Mouse (Mus musculus) forebrain, embryonic 15.5 days (tissue): ENCODE measurements around the gene Hacd4. TPM values are rescaled to one million over a fixed set of nuclear protein-coding genes. Genes with fewer than 3 reads are reported as not detected.
"Not testable (repeated sequence)": the region's sequence is repeated elsewhere in the genome, so short reads cannot be mapped to it uniquely, and the experiment has no call there.

ENCODE experiments used
- ATAC-seq: fragments of 200-750 bp; cut with Nextera tagmentation; replicated peaks from 2 replicates; pipeline ENCODE4 v1.8.0; 2017; ENCODE audit warnings: mild to moderate bottlenecking, moderate TSS enrichment, moderate library complexity
- H3K27ac ChIP-seq: fragments of 300-500 bp; sonication (generic); replicated peaks from 2 replicates; pipeline ENCODE4 v1.5.1; 2015; ENCODE audit warnings: mild to moderate bottlenecking, inconsistent platforms
- H3K27me3 ChIP-seq: fragments of 300-500 bp; sonication (generic); 2 replicates; pipeline ENCODE4 v1.6.1; 2015; ENCODE audit warnings: inconsistent platforms
- H3K36me3 ChIP-seq: fragments of 300-500 bp; sonication (generic); 2 replicates; pipeline ENCODE4 v1.6.1; 2015; ENCODE audit warnings: mild to moderate bottlenecking, inconsistent platforms
- H3K4me1 ChIP-seq: fragments of 300-500 bp; sonication (generic); 2 replicates; pipeline ENCODE4 v1.6.1; 2015; ENCODE audit warnings: inconsistent platforms
- H3K4me2 ChIP-seq: fragments of 300-500 bp; sonication (generic); replicated peaks from 2 replicates; pipeline ENCODE4 v1.6.1; 2015; ENCODE audit warnings: mild to moderate bottlenecking, inconsistent platforms
- H3K4me3 ChIP-seq: fragments of 300-500 bp; sonication (generic); 2 replicates; pipeline ENCODE4 v1.5.1; 2015; ENCODE audit warnings: mild to moderate bottlenecking, inconsistent platforms
- H3K9ac ChIP-seq: fragments of 300-500 bp; sonication (generic); replicated peaks from 2 replicates; pipeline ENCODE4 v1.6.1; 2015; ENCODE audit warnings: mild to moderate bottlenecking, inconsistent platforms
- H3K9me3 ChIP-seq: fragments of 300-500 bp; sonication (generic); 2 replicates; pipeline ENCODE4 v1.6.1; 2016; ENCODE audit warnings: inconsistent platforms
- WGBS: fragments of 180-500 bp; shearing (Covaris S2); methylation state at CpG from one replicate; pipeline ENCODE4 v1.1.7; 2015; ENCODE audit warnings: mixed read lengths; 5-methylcytosine and 5-hydroxymethylcytosine counted together
- polyA plus RNA-seq: library from polyadenylated mRNA; unstranded; fragments of >200 nt; fragmentation: Nextera tagmentation; extraction: Ambion mirVana; gene quantifications from 2 replicates; pipeline ENCODE4 v1.2.1, GENCODE M21; 2015

Hacd4 gene
- polyA plus RNA-seq, 1 experiment from 2014 or later = 3.5 TPM

DNA sequence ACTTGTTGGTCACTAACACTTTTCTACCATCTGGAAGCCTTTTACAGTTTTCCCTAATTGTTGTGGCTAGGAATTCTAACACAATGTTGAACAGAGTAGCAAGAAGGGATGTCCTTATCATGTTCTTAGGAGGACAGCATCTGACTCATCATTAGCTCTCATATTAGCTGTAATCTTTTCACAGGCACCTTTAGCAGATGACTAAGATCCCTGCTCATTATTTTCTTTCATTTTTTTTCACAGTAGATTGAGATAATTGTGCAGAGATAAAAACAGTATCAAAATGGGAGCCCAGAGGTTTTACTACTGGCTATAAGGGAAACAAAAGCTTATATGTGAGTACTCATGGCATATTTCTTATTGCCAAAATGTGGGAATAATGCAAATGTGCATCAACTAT is 14.2 kb downstream of the Hacd4 start:
- ATAC-seq = no peak
- no peak overlapping the region for H3K4me2 ChIP-seq
- no peaks in the 10 kb centered on the region for H3K9me3 ChIP-seq
- no peaks in the 10 kb centered on the region for H3K4me1 ChIP-seq
- H3K9ac ChIP-seq = no peak overlapping the region
- no peaks in the 10 kb centered on the region for H3K27me3 ChIP-seq
- no peak overlapping the region for H3K27ac ChIP-seq
- no peaks in the 10 kb centered on the region for H3K36me3 ChIP-seq
- no peak overlapping the region for H3K4me3 ChIP-seq

DNA sequence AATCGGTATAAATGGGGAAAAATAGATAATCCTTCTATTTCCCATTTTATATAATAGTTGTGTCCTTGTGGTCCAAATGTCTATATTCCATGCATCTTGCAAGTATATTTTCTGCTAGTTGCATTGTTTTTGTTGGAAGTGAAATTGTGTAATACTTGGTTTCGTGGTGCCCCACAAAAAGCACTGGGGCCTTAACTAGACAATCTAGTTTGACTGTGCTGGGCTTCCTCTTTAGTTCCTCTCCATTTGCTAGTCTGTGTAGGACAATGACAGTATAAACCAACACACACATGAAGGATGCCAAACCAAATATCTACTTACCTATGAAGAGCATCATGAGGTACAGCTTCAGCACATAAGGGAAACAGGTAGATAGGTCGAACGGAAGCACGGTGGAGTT is 19.4 kb downstream of the Hacd4 start:
- H3K27ac ChIP-seq = no peak overlapping the region
- H3K4me3 ChIP-seq = no peak overlapping the region
- H3K9ac ChIP-seq = no peak overlapping the region
- no peaks in the 10 kb centered on the region for H3K9me3 ChIP-seq
- no peak overlapping the region for H3K4me2 ChIP-seq
- H3K4me1 ChIP-seq = peaks cover 6% of the 10 kb centered on the region
- H3K27me3 ChIP-seq = no peaks in the 10 kb centered on the region
- WGBS = 97% methylated on average over 5 of the region's 5 CpGs
- H3K36me3 ChIP-seq = no peaks in the 10 kb centered on the region
- no peak for ATAC-seq

DNA sequence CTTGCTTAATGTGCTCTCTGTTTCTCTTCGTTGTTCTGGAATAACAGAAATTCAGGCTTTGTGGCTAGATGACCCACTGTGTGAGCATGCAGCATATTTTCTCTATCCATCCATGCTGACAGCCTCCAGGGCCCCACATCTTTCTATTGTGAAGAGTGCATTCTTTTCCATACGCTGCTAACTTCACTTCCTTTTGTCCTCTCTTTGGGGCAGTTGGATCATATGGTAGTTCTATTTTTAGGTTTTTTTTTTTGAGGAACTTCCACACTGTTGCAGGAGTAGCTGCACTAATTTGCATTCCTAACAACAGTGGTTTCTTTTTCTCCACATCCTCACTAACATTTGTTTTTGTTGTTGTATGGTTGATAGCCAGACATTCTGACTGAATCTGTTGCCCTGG is 23.7 kb downstream of the Hacd4 start:
- Histone ChIP-seq H3K9me3 (no peaks in the 10 kb centered on the region), H3K4me2 (no peak overlapping the region), H3K27me3 (no peaks in the 10 kb centered on the region), H3K4me1 (peaks cover 6% of the 10 kb centered on the region), H3K36me3 (peaks cover 6% of the 10 kb centered on the region; the same call in 1 of the 2 replicates), H3K27ac (no peak overlapping the region), H3K9ac (no peak overlapping the region), H3K4me3 (no peak overlapping the region)
- 17% methylated on average over 2 of the region's 2 CpGs for WGBS
- ATAC-seq = no peak

DNA sequence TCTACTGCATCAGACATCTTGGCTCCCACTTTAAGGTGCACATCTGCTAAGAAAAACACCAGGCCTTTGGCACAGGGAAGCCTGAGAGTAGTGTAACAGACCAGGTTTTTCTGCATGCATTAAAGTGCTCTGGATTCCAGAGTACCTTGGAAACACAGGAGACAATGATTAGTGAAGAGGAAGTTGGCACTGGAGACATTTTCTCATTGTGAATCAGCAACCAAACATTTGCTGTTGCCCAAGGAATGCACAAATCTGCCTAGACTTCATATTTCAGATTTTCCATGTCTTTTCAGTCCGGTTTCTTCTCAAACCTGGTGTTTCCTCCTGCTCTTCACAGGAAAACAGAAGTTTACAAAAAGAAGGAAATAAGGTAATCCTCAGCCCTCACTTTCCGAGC is 26.4 kb downstream of the Hacd4 start:
- Histone ChIP-seq H3K4me3 (no peak overlapping the region), H3K27me3 (no peaks in the 10 kb centered on the region), H3K9me3 (no peaks in the 10 kb centered on the region), H3K27ac (no peak overlapping the region), H3K36me3 (peaks cover 9% of the 10 kb centered on the region; the same call in 1 of the 2 replicates), H3K4me1 (peaks cover 7% of the 10 kb centered on the region), H3K9ac (no peak overlapping the region), H3K4me2 (no peak overlapping the region)
- WGBS = 89% methylated on average over 2 of the region's 2 CpGs
- ATAC-seq = no peak

DNA sequence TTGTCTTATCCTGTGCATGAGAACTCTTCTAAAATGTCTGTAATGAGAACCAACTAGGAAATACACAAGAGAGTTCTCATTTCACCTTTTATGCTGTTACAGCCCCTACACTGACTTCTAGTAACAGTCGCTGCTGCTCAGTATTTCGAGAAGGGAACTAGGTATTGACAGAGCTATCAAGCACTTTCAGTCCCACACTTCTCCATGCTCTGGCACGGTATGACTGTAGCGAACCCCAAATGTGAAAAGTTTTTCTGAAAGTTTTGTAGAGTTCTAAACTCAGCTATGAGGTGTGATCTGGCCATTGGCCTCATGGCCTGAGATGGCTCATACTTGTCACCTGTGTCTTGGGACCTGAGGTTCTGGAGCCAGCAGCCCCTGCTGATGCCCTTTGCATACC is 29.4 kb downstream of the Hacd4 start:
- H3K4me1 ChIP-seq = peaks cover 8% of the 10 kb centered on the region
- peaks cover 9% of the 10 kb centered on the region; the same call in 1 of the 2 replicates for H3K36me3 ChIP-seq
- H3K27ac ChIP-seq = no peak overlapping the region
- H3K4me3 ChIP-seq = no peak overlapping the region
- H3K9me3 ChIP-seq = no peaks in the 10 kb centered on the region
- H3K27me3 ChIP-seq = no peaks in the 10 kb centered on the region
- no peak overlapping the region for H3K9ac ChIP-seq
- no peak overlapping the region for H3K4me2 ChIP-seq
- ATAC-seq = no peak
- WGBS = 97% methylated on average over 4 of the region's 4 CpGs

DNA sequence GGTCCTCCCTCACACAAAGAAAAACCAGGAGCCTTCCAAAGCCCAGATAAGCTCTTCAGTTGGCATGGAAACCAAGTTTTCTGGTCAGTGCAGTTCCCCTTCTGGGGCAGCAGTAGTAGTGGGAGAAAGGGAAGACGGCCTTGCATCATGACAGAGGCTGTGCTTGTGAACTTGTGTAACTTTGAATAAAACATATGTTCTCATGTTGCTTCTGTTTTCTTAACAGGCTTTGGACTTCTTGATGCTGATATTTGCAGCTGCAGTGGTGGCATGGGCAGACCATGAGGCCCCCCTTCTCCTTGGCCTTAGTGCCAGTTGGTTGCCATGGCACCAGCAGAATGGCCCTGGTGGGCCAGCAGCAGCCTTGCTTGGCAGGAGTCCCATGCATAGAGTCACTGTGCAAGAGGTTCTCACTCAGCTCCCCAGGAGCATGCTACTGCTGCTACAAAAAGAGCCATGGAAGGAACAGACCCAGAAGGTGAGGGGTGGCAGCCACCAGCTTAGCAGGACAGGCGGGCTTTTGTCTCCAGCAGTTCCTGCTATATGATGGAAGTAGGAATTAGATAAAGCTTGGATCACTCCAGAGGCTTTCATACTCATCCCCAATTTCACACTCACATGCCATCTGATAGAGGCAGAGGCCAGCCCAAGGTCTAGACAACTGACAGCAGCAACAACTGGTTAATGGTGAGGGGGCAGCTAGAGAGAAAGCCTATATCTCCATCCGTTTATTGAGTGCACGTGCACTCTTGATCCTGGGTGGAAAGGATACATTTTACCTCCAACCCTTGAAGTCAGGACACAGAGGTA is 31.6 kb downstream of the Hacd4 start:
- H3K4me2 ChIP-seq = no peak overlapping the region
- ATAC-seq = peak; percentile 98
- H3K36me3 ChIP-seq = peaks cover 6% of the 10 kb centered on the region; the same call in 1 of the 2 replicates
- peak overlapping the region; percentile 0; the same call in 1 of the 2 replicates for H3K27ac ChIP-seq
- no peaks in the 10 kb centered on the region for H3K9me3 ChIP-seq
- H3K4me3 ChIP-seq = no peak overlapping the region
- H3K27me3 ChIP-seq = no peaks in the 10 kb centered on the region
- 58% methylated on average over 4 of the region's 4 CpGs for WGBS
- H3K9ac ChIP-seq = no peak overlapping the region
- peaks cover 8% of the 10 kb centered on the region for H3K4me1 ChIP-seq

DNA sequence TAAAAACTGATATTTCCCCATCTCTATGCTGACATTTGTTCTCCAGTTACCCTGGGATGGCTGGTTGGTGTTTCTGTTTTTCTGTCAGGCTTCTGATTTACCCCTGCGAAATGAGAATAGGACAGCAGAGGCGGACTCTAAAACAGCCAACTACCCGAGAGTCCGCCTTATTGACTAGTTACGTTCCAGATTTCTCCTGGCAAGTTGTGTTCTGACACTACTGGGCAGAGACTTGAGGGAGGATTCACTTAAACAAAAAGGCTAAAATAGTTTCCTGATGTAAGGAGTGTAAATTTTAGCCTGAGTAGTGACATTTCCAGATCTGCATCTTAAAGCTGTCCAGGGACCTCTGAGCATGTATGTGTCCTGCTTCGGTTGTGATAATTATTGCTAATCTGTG is 35.8 kb downstream of the Hacd4 start:
- no peak overlapping the region for H3K4me3 ChIP-seq
- no peak overlapping the region for H3K27ac ChIP-seq
- H3K36me3 ChIP-seq = 0 out of 2 replicates have a peak, but pooled peaks cover 2% of the 10 kb centered on the region
- H3K9me3 ChIP-seq = no peaks in the 10 kb centered on the region
- no peaks in the 10 kb centered on the region for H3K27me3 ChIP-seq
- H3K4me2 ChIP-seq = no peak overlapping the region
- peaks cover 8% of the 10 kb centered on the region for H3K4me1 ChIP-seq
- no peak for ATAC-seq
- no peak overlapping the region for H3K9ac ChIP-seq
- WGBS = 92% methylated on average over 6 of the region's 6 CpGs

DNA sequence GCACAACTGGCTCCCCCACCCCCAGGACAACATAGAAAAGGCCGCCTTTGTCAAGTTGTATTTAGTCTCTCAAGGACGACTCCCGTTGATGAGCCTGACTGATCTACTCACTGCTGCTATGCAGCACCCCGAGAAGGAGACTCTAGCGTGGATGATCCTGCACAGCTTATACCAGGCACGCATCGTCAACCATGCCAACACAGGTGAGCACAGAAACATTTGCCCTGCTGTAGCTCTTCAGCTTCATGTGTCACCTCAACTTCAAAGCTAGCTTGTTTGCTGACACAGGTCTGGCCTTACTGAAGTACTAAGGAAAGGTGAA is 37.8 kb downstream of the Hacd4 start:
- no peak for ATAC-seq
- H3K27ac ChIP-seq = no peak overlapping the region
- H3K36me3 ChIP-seq = no peaks in the 10 kb centered on the region
- H3K9ac ChIP-seq = no peak overlapping the region
- H3K27me3 ChIP-seq = no peaks in the 10 kb centered on the region
- 88% methylated on average over 7 of the region's 7 CpGs for WGBS
- H3K4me3 ChIP-seq = no peak overlapping the region
- no peaks in the 10 kb centered on the region for H3K4me1 ChIP-seq
- no peaks in the 10 kb centered on the region for H3K9me3 ChIP-seq
- H3K4me2 ChIP-seq = no peak overlapping the region

DNA sequence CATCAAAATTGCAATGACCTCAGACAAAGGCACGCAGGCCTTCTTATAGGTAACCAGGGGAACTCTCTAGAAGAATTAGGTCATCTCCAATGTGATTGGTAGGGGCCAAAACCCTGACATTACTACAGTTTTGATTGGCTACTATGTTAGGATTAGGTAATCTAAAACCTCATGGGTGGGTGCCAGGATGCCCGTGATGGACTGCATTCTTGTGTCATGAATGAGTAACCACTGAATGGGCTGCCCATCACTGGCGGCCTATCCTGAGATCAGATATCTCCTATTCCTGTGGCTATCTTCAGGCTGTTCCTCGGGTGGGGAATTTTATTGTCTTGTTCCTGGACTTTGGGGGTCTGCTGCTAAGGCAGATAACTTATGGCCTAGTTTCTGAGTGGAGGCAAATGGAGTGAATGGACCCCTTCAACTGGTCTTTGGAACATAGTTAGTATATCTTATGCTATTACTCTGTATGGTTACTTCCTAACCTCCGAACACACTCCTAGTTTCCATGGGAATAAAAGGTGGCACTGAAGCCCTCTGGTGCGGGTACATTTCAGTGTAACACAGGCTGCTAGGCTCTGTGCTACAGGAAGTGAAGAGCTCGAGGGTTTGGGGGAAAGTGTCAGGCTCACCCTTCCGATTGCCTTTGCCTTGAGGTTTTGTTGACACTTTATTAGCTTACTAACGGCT is 38.3 kb downstream of the Hacd4 start:
- Histone ChIP-seq H3K9me3 (no peaks in the 10 kb centered on the region), H3K9ac (no peak overlapping the region), H3K27me3 (no peaks in the 10 kb centered on the region), H3K4me1 (no peaks in the 10 kb centered on the region), H3K4me3 (no peak overlapping the region), H3K36me3 (no peaks in the 10 kb centered on the region), H3K4me2 (no peak overlapping the region), H3K27ac (no peak overlapping the region)
- ATAC-seq = no peak
- 75% methylated on average over 9 of the region's 9 CpGs for WGBS

DNA sequence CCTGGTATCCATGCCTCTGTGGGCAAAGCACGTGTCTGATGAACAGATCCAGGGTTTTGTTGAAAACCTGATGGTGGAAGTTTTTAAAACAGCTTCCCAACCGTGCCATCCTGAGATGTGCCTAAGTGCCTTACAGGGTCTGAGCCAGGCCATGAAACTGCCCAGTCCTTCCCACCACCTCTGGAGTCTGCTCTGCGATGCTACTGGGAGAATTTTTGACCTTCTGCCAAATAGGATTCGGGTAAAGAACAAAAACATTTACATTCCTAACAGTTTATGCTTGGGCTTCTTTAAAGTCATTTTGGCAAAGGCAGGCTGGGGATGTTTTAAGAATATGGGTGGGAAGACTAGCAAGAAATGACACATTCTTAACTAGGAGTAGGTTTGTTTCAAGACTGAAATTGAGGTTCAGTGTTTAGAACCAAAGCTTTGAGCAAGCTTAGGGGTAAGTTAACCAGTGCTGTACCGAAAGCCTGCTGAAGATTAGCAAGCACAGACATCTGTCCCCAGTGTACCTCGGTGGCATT is 41.7 kb downstream of the Hacd4 start:
- ATAC-seq = no peak
- WGBS = 72% methylated on average over 6 of the region's 6 CpGs
- no peaks in the 10 kb centered on the region for H3K36me3 ChIP-seq
- no peak overlapping the region for H3K4me3 ChIP-seq
- H3K9ac ChIP-seq = no peak overlapping the region
- H3K9me3 ChIP-seq = no peaks in the 10 kb centered on the region
- no peaks in the 10 kb centered on the region for H3K4me1 ChIP-seq
- no peak overlapping the region for H3K27ac ChIP-seq
- no peak overlapping the region for H3K4me2 ChIP-seq
- H3K27me3 ChIP-seq = no peaks in the 10 kb centered on the region

DNA sequence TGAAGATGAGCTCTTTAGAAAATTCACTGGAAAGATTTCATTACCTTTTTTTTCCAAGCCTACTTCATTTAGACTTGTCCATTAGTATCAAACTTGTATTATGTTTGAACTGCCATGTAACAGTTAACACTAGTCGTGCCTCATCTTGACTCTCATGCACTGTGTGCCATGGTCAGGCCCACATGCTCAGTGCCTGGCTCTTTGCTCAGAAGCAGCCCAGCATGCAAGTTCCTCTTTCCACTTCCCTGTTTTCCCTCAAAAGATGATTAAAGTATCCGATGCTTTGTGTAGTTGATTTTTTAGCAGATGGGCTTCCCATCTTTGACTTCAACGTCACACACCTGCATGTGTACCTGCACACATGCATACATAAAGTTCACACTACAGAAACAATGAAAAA is 43.0 kb downstream of the Hacd4 start:
- no peaks in the 10 kb centered on the region for H3K27me3 ChIP-seq
- no peak overlapping the region for H3K4me3 ChIP-seq
- no peak overlapping the region for H3K27ac ChIP-seq
- 93% methylated on average over 3 of the region's 3 CpGs for WGBS
- no peak overlapping the region for H3K9ac ChIP-seq
- H3K36me3 ChIP-seq = no peaks in the 10 kb centered on the region
- no peak overlapping the region for H3K4me2 ChIP-seq
- no peak for ATAC-seq
- H3K9me3 ChIP-seq = no peaks in the 10 kb centered on the region
- H3K4me1 ChIP-seq = no peaks in the 10 kb centered on the region

DNA sequence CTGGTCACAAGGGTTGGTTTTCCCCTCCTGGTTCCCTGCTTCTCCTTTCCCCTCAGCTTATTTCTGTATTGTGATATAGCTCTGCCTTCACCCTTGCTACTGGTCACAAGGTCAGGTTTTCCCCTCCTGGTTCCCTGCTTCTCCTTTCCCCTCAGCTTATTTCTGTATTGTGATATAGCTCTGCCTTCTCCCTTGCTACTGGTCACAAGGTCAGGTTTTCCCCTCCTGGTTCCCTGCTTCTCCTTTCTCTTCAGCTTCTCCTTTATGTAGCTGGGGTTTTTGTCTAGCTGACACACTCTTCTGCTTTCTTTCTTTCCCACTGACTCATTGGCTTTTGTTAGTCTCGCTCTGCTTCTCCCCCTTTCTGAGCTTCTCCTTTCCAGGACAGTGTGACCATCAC is 48.1 kb downstream of the Hacd4 start:
- H3K9me3 ChIP-seq, H3K4me3 ChIP-seq, H3K36me3 ChIP-seq, H3K9ac ChIP-seq, H3K27me3 ChIP-seq, H3K4me2 ChIP-seq, H3K4me1 ChIP-seq, ATAC-seq, H3K27ac ChIP-seq: not testable (repeated sequence)
- 57% methylated on average over 1 of the region's 1 CpGs for WGBS
